Mouse (Mus musculus): ENCODE measurements around the gene Dcxr.
"Not testable (repeated sequence)": the region's sequence is repeated elsewhere in the genome, so short reads cannot be mapped to it uniquely, and the experiment has no call there.

Gene Dcxr

DNA sequence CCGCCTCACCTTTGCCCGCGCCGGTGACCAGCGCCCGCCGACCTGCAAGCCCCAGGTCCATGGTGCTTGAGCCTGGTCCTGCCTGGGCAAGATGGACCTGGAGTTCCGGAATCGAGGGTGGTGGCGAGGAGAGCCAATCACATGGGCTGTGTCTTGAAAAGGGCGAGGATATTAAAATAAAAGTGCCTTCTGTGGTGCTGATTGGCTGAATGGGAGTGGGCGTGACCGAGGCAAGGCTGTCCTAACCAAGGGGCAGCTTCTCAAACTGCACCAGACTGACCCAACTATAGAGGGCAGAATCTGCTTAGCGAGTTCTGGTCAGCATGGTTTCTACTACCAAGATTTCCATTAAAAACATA lies at the start of gene Dcxr:
Gene Dcxr (minus strand): TSS at position 113 of the 359 bp plus-strand sequence.
- peak; percentile 84 to 86 for DNase-seq

DNA sequence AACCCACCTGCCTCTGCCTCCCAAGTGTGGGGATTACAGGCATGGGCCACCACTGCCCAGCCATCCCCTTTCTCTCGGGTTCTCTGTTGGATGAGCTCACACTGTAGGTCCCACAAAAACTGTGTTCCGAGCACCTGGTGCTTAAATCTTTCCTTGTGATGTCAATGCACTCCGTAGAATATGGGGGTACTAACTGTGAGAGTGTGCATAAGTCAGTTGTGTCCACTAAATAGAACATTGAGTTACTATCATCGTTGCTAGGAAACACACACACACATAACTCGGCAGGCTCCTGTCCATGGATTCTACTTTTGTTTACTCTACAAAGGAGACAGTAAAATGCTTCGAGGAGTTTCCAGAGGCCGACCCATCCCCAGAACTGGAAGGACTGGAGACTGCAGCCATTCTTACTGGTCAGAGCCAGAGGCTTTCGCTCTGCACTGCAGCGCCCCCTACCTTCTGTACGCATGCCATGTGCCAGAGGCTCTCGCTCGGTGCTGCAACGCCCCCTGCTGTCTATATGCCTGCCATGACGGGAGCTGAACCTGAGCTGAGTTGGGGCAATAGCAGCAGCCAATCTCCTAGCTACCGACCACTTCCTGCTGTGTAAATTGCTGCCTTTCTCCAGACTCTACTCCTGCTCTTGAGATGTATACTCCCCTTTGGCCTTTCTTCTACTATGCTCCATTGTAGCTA lies 48.8 kb upstream of the Dcxr start:
- DNase-seq, result peak; percentile 99 to 100

DNA sequence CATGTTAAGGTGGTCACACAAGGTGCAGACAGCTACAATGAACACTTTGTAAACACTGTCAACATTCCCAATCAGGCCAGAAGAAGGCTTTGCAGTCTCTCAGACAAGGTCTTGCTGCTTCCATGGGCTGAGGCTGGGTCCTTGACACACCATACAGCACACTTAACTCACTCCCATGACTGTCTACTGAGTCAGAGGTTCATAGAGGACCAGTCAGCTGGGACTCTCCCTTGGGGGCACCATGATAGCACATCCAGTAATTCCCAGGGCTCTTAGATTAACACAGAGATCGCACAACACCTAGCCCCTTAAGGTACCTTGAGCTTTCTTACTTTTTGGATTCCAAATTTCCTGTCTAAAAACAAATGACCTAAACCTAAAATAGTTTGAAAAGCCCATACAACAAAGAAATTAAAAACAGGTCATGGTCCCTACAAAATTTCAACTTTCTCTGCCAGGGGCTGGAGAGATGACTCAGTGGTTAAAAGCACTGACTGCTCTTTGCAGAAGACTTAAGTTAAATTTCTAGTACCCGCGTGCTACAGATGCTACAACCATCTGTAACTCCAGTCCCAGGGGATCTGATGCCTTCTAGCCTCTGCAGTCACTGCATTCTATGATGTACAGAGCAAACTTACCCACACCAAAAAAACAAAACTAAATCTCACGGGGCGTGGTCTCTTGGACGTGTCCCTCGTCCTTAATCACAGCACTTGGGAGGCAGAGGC lies 46.5 kb upstream of the Dcxr start:
- DNase-seq, result no peak

DNA sequence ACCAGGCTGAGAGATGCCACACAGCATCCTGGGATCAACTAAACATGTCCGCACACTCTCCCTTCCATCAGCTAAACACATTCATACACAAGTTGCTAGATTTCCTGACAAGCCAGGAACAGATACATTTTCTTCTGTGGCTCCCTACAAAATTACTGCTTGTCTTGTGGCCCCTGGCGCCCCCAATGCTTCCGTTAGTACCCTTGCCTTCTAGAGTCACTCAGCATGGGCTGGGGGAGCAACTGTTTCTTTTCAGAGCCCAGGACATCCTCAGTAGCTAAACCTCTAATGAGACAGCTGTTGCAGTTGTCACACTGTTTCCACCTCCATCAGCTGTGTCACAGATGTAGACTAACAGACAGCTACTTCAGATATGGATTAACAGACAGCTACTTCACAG lies 45.7 kb upstream of the Dcxr start:
- no peak for DNase-seq

DNA sequence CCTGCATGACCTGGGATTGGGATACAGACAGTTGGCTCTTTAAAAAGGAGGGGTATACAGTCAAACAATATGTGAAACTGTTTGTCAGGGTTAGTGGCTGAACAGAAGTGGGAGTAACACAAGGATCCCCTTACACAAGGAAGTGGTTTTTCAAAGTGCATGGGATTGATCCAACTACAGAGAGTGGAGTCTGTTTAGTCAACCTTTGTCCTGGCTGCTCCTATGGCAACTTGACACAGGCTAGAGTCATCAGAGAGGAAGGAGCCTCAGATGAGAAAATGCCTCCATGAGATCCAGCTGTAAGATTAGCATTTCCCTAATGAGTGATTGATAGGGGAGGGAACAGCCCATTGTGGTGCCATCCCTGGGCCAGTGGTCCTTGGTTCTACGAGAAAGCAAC lies 41.1 kb upstream of the Dcxr start:
- DNase-seq, result no peak

DNA sequence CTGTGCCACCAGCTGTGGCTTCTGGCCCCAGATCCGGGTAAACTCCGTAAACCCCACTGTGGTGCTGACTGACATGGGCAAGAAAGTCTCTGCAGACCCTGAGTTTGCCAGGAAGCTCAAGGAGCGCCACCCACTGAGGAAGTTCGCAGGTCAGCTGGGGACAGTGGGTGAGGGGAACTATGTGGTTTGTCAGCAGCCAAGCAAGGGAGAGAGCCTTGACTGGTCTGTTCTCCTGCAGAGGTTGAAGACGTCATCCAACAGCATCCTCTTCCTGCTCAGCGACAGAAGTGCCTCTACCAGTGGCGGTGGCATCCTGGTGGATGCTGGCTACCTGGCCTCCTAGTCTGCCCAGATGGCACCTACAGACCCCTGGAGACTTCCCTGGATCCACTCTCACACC lies 39.9 kb upstream of the Dcxr start:
- not testable (repeated sequence) for DNase-seq

DNA sequence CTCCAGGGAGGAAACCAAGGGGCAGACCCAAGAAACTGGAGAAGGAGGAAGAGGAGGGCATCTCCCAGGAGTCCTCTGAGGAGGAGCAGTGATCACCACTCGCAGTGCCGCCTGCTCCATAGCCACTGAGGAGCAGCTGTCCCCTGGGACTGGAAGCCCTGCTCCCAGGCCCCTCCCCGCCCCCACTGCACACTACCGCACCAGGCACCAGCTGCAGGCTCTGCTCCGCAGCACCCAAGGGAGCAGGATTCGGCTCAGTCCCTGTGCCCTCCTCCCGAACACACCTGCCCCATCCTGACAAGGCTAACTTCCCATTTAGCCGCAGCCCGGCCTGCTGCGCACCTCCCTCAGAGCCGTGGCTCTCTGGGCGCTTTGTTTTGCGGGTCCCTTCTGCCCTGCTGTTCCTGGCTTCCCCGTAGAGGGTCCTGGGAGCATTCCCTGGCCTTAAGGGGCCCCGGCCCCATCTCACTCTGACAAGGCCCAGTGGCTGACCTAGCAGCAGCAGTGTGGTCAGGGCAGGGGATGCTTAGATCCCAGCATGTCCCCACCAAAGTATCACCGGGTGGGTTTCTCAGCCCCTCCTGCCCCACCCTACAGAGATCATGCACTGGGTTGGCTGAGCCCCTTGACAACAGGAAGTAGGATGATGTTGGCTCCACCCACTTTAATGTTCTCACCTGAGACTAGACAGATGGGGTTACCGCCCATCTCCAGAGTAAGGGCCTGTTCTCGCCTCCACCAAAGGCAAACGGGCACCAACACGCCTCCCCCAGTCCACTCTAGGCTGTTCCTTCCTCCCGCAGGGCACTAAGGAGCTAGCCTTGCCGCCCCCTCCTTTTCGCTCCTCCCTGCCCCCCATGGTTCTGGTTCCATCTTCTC lies 36.3 kb upstream of the Dcxr start:
- not testable (repeated sequence) for DNase-seq

DNA sequence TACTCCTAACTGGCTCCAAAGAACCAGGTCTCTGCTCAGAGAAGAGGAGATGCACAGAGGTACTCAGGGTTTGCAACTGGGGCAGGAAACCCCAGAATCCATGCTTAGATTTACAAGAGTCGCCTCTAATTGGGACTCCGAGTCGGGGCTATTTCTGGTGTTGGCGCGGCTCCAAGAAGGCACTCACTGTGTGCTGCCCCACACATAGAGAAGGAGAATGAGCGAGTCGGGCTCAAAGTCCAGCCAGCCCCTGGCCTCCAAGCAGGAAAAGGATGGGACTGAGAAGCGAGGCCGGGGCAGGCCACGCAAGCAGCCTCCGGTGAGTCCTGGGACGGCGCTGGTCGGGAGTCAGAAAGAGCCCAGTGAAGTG lies 35.6 kb upstream of the Dcxr start, which contains the start of gene Hmga1b:
Gene Hmga1b (plus strand): TSS at position 123 of the 370 bp plus-strand sequence.
- not testable (repeated sequence) for DNase-seq

DNA sequence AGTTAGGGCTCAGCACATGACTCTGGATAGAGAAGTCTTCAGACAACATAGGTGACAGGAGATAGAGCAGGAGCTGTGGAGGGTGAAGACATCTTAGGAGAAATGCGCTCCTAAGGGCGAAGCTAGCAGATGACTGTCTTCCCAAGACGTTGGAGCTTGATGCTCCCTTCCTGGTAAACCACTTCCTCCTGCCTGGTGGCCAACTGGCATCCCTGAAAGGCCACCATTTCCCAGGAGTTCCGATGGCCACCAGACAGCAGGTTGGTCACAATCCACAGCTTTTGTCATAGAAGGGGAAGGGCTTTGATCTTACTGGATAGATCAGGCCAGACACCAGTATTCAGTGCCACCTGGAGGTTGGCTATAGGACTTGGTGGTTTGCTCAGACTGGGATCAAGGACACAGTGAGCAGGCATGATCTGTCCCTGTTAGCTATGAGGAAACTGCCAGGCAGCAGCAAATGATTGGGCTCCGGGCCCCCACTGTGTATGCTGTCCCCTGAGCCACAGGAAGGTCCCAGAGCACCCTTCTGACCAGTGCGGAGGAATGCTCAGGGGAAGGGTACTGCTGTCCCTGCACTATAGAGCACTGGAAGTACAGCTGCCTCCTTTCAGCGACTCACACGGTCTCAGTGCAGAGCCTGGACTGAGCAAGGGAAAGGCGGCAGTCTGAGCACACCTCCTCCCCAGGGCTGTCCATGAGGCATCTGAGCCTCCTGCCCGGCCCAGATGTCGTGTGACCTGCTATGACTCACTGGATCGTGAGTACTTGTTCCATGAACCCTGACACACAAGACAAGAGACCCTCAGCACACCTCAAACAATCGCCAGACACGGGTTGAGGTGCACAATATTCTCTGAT lies 35.0 kb upstream of the Dcxr start:
- no peak for DNase-seq

DNA sequence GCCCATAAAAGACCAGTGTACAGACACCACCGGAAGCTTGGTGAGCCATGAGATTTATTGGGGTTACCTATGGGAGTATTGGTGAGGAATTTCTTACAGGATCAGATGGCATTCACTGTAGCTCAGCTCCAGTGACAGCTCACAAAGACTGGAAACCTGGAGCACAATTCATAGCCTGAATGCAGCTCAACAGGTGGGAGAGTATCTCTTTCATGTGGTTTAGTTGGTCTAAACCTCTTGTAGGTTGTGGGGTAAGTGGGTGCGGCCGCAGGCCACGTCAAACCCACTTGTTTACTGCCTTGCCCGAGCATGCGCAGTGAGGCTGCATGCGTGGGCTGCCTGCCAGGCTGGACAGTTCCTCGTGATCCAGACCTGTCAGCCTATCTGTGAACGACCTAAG lies 33.2 kb upstream of the Dcxr start:
- DNase-seq, result no peak

DNA sequence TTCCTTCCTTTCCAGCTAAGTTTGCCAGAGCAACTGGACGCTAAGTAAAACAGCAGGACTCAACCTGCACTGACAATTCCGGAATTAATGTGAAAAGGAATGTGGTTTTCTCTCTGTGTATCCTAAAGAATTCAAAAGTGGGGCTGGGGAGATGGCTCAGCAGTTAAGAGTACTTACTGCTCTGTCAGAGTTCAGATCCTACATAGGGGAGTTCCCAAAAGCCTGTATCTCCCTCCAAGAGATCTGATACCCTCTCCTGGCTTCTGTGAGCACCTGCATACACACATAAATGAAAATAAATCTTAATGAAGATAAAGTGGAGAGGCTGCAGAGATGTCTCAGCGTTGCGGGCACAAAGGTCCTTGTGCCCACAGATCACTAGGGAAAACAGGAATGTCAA lies 24.5 kb upstream of the Dcxr start:
- no peak for DNase-seq

DNA sequence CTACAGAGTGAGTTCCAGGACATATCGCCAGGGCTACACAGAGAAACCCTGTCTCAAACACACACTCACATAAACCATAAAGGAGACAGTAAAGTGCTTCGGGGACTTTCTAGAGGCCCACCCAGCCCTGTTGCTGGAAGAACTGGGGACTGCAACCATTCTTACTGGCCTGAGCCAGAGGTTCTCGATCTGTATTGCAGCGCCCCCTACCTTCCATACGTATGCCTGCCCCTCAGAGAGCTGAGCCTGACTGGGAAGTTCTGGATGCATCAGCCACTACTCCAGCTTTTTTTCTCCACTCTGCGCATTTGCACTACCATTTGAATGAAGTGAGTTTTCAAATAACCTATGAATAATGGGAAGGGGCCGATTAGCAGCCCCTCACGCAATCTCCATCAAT lies 22.3 kb upstream of the Dcxr start:
- peak; percentile 43 to 44 for DNase-seq

DNA sequence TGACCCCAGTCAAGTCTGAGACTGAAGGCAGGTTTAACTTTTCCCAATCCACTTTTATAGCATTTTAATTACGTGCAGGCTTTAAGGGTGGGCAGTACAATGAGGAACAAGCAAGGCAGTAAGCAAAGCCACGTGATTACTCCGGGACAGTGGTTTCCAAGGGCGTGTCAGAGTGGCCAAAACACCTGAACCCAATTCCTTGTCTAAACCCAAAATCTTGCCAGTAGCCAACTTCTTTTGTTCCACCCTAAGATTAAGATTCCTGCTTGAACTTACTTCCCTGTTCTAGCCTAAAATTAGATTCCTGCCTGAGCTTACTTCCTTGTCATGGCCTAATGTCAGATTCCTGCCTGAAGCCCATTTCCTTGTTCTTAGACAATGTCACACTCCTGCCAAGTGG lies 20.9 kb upstream of the Dcxr start:
- DNase-seq, result no peak

DNA sequence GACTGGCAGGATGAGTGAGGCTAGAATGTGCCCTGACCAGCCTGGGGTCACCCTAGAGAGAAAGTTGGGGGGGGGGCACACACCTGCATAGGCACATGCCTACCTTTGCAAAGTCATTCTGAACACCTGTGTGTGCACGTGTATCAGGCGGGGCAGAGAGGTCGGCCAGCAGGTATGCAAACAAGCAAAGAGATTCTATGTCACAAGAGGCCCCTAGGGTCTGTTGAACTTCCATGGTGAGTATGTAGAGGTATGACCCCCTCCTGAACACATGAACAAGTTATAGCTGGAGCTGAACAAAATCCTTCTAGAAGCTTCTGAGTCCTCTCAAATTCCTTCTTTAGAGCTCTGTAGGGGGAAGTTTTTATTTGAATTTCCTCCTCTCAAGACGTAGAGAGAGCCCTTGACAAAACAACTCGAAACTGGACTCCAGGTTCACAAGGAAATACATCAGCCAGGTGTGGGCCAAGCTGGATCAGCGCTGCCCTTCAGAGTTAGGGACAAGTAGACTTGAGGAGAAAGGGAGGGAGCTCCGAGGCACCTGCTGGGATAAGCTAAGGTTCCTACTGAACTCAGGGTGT lies 17.1 kb upstream of the Dcxr start:
- DNase-seq, result no peak

DNA sequence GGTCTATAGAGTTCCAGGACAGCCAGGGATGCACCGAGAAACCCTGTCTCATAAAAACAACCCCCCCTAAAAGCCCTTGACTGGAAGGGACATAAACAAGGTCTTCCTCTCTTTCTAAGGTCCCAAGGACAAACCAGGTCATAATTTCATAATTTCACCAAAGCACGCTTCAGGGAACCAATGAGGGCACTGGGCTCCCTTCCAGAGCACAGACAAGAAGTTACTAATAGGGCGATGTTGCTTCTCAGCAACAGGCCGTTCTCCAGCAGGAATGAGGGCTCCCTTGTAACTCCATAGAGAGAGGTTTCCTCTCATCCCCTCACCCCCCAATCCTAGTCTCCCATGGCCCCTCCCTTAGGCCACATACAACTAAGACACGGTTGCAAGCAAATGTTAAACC lies 13.9 kb upstream of the Dcxr start:
- DNase-seq, result no peak

DNA sequence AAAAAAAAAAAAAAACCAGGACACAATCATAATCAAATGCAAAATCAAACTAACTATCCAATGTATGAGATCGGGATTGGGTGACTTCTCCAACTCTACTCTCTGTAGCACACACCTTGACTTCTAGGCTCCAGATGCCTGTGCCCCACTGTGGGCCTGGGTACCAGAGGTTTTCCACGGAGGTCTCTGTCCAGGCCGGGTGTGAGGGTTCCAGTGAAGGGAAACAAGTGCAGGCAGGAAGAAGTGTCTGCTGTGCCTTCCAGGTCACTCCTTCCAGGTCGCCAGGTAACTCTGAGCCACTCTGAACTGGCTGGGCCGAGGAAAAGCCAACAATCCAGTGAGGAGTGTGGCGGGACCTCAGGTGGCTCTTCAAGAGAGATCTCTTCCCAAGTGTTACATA lies 9.3 kb upstream of the Dcxr start:
- DNase-seq, result no peak

DNA sequence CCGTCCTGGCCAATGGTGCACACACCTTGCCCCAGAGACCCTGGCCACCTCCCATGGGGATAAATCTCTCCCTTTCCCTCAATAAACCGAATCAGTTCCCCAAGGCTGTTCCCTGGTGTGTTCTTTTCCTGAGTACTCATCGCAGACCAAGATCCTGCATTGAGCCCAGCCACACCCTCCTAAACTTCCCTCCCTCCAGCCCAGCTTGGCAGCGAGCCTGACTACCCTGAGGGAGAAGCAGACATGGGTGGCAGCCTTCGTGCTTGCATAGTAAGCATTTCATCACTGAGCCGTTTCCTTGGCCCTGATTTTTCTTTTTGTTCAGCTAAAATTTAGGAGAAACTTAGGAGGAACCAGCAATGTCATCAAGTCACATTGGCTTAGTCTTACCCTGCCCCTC lies 6.4 kb upstream of the Dcxr start:
- peak; percentile 9 to 21 for DNase-seq

DNA sequence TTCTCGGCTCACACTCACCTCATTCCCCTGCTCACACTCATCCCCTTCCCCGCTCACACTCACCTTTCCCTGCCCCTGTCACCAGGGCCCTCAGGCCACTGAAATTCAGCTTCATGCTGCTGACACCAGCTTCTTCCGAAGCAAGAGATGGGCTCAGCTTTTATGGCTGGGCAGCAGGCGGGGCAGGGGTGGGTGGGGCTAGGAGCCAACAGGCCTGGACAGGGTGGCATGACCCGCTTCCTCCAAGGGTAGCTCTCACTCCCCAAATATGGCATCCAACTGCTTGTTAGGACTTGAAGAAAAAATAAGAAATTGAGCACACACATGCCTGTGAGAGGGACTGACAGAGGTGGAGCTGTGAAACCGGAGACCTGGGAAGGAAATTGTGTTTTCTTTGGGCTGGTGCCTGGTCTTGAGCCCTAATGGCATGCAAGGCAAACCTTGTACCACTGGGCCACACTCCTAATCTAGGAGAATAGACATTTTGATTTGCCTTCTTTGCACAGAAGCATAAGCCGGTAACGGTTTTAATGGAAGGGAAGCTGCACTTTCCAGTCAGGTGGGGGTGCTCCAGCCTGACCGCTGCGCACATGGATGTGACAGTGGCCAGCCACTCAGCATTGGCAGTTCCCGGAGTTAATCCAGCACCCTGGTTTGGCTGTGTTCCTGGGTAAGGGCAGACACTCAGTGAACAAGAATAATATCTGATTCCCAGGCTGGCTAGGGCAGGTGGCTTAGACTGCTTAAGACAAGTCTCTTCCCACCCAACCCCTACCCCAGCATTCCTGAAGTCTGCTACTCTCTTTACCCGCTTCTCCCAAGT lies 5.0 kb upstream of the Dcxr start, which contains the start of gene Cbr2:
Gene Cbr2 (minus strand): TSS at position 257 of the 823 bp plus-strand sequence.
- DNase-seq, result no peak

DNA sequence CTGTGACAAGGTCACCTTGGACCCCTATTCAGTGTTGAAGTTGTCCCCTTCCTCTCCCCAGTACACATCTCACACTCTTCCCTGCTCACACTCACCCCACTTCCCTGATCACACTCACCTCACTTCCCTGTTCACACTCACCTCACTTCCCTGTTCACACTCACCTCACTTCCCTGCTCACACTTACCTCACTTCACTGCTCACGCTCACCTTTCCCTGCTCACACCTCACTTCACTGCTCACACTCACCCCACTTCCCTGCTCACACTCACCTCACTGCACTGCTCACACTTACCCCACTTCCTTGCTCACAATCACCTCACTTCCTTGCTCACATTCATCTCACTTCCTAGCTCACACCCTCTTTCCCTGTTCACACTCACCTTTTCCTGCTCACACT lies 4.3 kb upstream of the Dcxr start:
- no peak for DNase-seq

DNA sequence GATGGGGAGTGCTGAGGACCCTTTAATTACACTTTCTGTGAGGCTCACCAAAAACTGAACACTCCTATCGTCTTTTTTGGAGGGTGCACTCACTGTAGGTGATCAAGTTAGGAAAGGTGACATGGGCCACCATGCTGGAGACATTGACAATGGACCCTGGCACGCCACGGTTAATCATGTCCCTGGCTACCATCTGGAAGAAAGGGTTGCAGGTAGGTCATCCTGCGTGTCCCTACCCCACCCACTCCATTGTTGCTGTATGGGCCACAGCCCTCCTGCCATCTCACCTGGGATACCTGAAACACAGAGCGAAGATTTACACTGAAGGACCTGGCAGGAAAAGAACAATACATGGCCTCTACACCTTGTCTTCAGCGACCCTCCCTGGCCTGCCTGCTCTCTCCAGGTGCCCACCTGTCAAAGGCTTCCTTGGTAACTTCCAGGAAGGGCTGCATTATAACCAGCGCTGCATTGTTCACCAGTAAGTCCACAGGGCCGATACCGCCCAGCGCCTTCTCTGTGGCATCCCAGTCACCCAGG lies 3.3 kb upstream of the Dcxr start:
- DNase-seq, result no peak

Measured in cerebellum, postnatal 10 days (tissue).